Mouse (Mus musculus): Measurements from ENCODE around the gene 2610042L04Rik. TPM values are rescaled to one million over a fixed set of nuclear protein-coding genes. Genes with fewer than 3 reads are reported as not detected.
"Not testable (repeated sequence)": the region's sequence is repeated elsewhere in the genome, so short reads cannot be mapped to it uniquely, and the experiment has no call there.

The 2610042L04Rik gene
- 0.28 TPM in 1 of 2 replicates, not detected in the other for total RNA-seq (2014; fragmentation: Nextera tagmentation)
- total RNA-seq (2017) = not detected in 2 replicates

- ATAC-seq (replicated peaks; ENCODE audit: poor library complexity, severe bottlenecking) = not testable (repeated sequence)
Measured at GRCm38 (mm10) chr14:4334476-4335080, at the start of gene 2610042L04Rik. TSS of gene 2610042L04Rik (plus strand) at chr14:4334763.

GRCm38 (mm10) chr14:4316983-4317382, 17.6 kb upstream of the 2610042L04Rik start, which contains the start of gene Gm3149:
TSS of gene Gm3149 (plus strand) at chr14:4317283.
- not testable (repeated sequence) for ATAC-seq (replicated peaks; ENCODE audit: poor library complexity, severe bottlenecking)

GRCm38 (mm10) chr14:4335506-4335905, 943 bp downstream of the 2610042L04Rik start:
- not testable (repeated sequence) for ATAC-seq (replicated peaks; ENCODE audit: poor library complexity, severe bottlenecking)

- ATAC-seq (replicated peaks; ENCODE audit: poor library complexity, severe bottlenecking) = not testable (repeated sequence)
Measured at GRCm38 (mm10) chr14:4368991-4369390, 34.4 kb downstream of the 2610042L04Rik start.

- ATAC-seq (replicated peaks; ENCODE audit: poor library complexity, severe bottlenecking) = not testable (repeated sequence)
Measured at GRCm38 (mm10) chr14:4369691-4370090, 35.1 kb downstream of the 2610042L04Rik start.

GRCm38 (mm10) chr14:4377871-4378270, 43.3 kb downstream of the 2610042L04Rik start:
- ATAC-seq (replicated peaks; ENCODE audit: poor library complexity, severe bottlenecking) = not testable (repeated sequence)

- ATAC-seq (replicated peaks; ENCODE audit: poor library complexity, severe bottlenecking) = not testable (repeated sequence)
Measured at GRCm38 (mm10) chr14:4385606-4386005, 51.0 kb downstream of the 2610042L04Rik start.

- ATAC-seq (replicated peaks; ENCODE audit: poor library complexity, severe bottlenecking) = not testable (repeated sequence)
Measured at GRCm38 (mm10) chr14:4392841-4393530, 58.4 kb downstream of the 2610042L04Rik start.

GRCm38 (mm10) chr14:4397226-4397625, 62.7 kb downstream of the 2610042L04Rik start, which contains the start of gene Gm3159:
TSS of gene Gm3159 (plus strand) at chr14:4397526.
- not testable (repeated sequence) for ATAC-seq (replicated peaks; ENCODE audit: poor library complexity, severe bottlenecking)

GRCm38 (mm10) chr14:4398624-4399023, 64.1 kb downstream of the 2610042L04Rik start:
- ATAC-seq (replicated peaks; ENCODE audit: poor library complexity, severe bottlenecking) = not testable (repeated sequence)

GRCm38 (mm10) chr14:4400115-4400789, 65.7 kb downstream of the 2610042L04Rik start:
- ATAC-seq (replicated peaks; ENCODE audit: poor library complexity, severe bottlenecking) = not testable (repeated sequence)

GRCm38 (mm10) chr14:4401245-4401644, 66.7 kb downstream of the 2610042L04Rik start:
- not testable (repeated sequence) for ATAC-seq (replicated peaks; ENCODE audit: poor library complexity, severe bottlenecking)

GRCm38 (mm10) chr14:4403840-4404239, 69.3 kb downstream of the 2610042L04Rik start:
- not testable (repeated sequence) for ATAC-seq (replicated peaks; ENCODE audit: poor library complexity, severe bottlenecking)

Other genes with a start within 250 kb of the 2610042L04Rik start
- gene Gm8108, start 224.2 kb upstream of the 2610042L04Rik start, total RNA-seq (2014; fragmentation: Nextera tagmentation) = not detected in 2 replicates
- not detected in 2 replicates for gene Gm8108, start 224.2 kb upstream of the 2610042L04Rik start, total RNA-seq (2017)
- gene Gm3127, start 169.7 kb upstream of the 2610042L04Rik start, total RNA-seq (2014; fragmentation: Nextera tagmentation) = not detected in 2 replicates
- not detected in 2 replicates for gene Gm3127, start 169.7 kb upstream of the 2610042L04Rik start, total RNA-seq (2017)
- 4.8 TPM in 1 of 2 replicates, not detected in the other for gene Gm2974, start 152.2 kb upstream of the 2610042L04Rik start, total RNA-seq (2014; fragmentation: Nextera tagmentation)
- gene Gm2974, start 152.2 kb upstream of the 2610042L04Rik start, total RNA-seq (2017) = not detected in 2 replicates
- not detected in 2 replicates for gene Gm3138, start 85.1 kb upstream of the 2610042L04Rik start, total RNA-seq (2014; fragmentation: Nextera tagmentation)
- gene Gm3138, start 85.1 kb upstream of the 2610042L04Rik start, total RNA-seq (2017) = not detected in 2 replicates
- not detected in 2 replicates for gene Gm3149, start 17.5 kb upstream of the 2610042L04Rik start, total RNA-seq (2014; fragmentation: Nextera tagmentation)
- gene Gm3149, start 17.5 kb upstream of the 2610042L04Rik start, total RNA-seq (2017) = not detected in 2 replicates
- not detected in 2 replicates for gene Gm3159, start 62.8 kb downstream of the 2610042L04Rik start, total RNA-seq (2014; fragmentation: Nextera tagmentation)
- not detected in 2 replicates for gene Gm3159, start 62.8 kb downstream of the 2610042L04Rik start, total RNA-seq (2017)
- gene Gm3164, start 80.7 kb downstream of the 2610042L04Rik start, total RNA-seq (2014; fragmentation: Nextera tagmentation) = not detected in 2 replicates
- gene Gm3164, start 80.7 kb downstream of the 2610042L04Rik start, total RNA-seq (2017) = not detected in 2 replicates
- gene Gm3173, start 96.2 kb downstream of the 2610042L04Rik start, total RNA-seq (2014; fragmentation: Nextera tagmentation) = not detected in 2 replicates
- gene Gm3173, start 96.2 kb downstream of the 2610042L04Rik start, total RNA-seq (2017) = not detected in 2 replicates
- gene Gm3182, start 147.0 kb downstream of the 2610042L04Rik start, total RNA-seq (2014; fragmentation: Nextera tagmentation) = not detected in 2 replicates
- not detected in 2 replicates for gene Gm3182, start 147.0 kb downstream of the 2610042L04Rik start, total RNA-seq (2017)
- gene Gm3047, start 220.6 kb downstream of the 2610042L04Rik start, total RNA-seq (2014; fragmentation: Nextera tagmentation) = not detected in 2 replicates
- gene Gm3047, start 220.6 kb downstream of the 2610042L04Rik start, total RNA-seq (2017) = not detected in 2 replicates

Measured in granulocyte monocyte progenitor cell, adult 5-6 weeks (primary cell).